Mouse (Mus musculus): Measurements from ENCODE around the gene Dph2. TPM values are rescaled to one million over a fixed set of nuclear protein-coding genes. Genes with fewer than 3 reads are reported as not detected.

Gene Dph2
- total RNA-seq, 2 experiments from 2014 or later, result 9.6 to 10.5 TPM

- no peak for DNase-seq (ENCODE audit: low spot score in 2 of 2)
- intact Hi-C loops (cut with DNase I), result loop anchor here (2.0 kb wide), 1 partner anchor 21 kb away; the partner anchor contains the start of gene Dph2
Observed at GRCm38 (mm10) chr4:117914031-117914430, 22.2 kb upstream of the Dph2 start.

- DNase-seq (ENCODE audit: low spot score in 2 of 2), result no peak
- intact Hi-C loops (cut with DNase I), result no loop called here
Observed at GRCm38 (mm10) chr4:117913421-117913820, 21.6 kb upstream of the Dph2 start.

- intact Hi-C loops (cut with DNase I), result no loop called here
- no peak for DNase-seq (ENCODE audit: low spot score in 2 of 2)
Observed at GRCm38 (mm10) chr4:117912685-117913273, 20.9 kb upstream of the Dph2 start.

- DNase-seq (ENCODE audit: low spot score in 2 of 2), result no peak
- intact Hi-C loops (cut with DNase I), result no loop called here
Observed at GRCm38 (mm10) chr4:117912131-117912561, 20.3 kb upstream of the Dph2 start.

GRCm38 (mm10) chr4:117908834-117909453 lies 17.1 kb upstream of the Dph2 start:
- intact Hi-C loops (cut with DNase I), result no loop called here
- DNase-seq (ENCODE audit: low spot score in 2 of 2), result peak in 1 of 2 experiments; percentile 68

- intact Hi-C loops (cut with DNase I), result no loop called here
Observed at GRCm38 (mm10) chr4:117906196-117906595, 14.4 kb upstream of the Dph2 start.

GRCm38 (mm10) chr4:117904761-117905160 lies 12.9 kb upstream of the Dph2 start:
- intact Hi-C loops (cut with DNase I), result no loop called here
- DNase-seq (ENCODE audit: low spot score in 2 of 2), result no peak

More at GRCm38 (mm10) chr4:117906196-117906595, 14.4 kb upstream of the Dph2 start:
- DNase-seq (ENCODE audit: low spot score in 2 of 2), result no peak

- intact Hi-C loops (cut with DNase I), result no loop called here
- DNase-seq (ENCODE audit: low spot score in 2 of 2), result peak in 1 of 2 experiments; percentile 83
Observed at GRCm38 (mm10) chr4:117904094-117904493, 12.3 kb upstream of the Dph2 start.

- intact Hi-C loops (cut with DNase I), result no loop called here
- DNase-seq (ENCODE audit: low spot score in 2 of 2), result no peak
Observed at GRCm38 (mm10) chr4:117898111-117898510, 6.3 kb upstream of the Dph2 start.

GRCm38 (mm10) chr4:117896031-117896430 lies 4.2 kb upstream of the Dph2 start:
- DNase-seq (ENCODE audit: low spot score in 2 of 2), result no peak
- intact Hi-C loops (cut with DNase I), result no loop called here

- DNase-seq (ENCODE audit: low spot score in 2 of 2), result no peak
- intact Hi-C loops (cut with DNase I), result no loop called here
Observed at GRCm38 (mm10) chr4:117895339-117895738, 3.5 kb upstream of the Dph2 start.

- intact Hi-C loops (cut with DNase I), result no loop called here
- DNase-seq (ENCODE audit: low spot score in 2 of 2), result no peak
Observed at GRCm38 (mm10) chr4:117894601-117895000, 2.8 kb upstream of the Dph2 start.

- no peak for DNase-seq (ENCODE audit: low spot score in 2 of 2)
- intact Hi-C loops (cut with DNase I), result loop anchor here (2.0 kb wide), 1 partner anchor 21 kb away; the partner anchor contains the start of gene Ipo13
Observed at GRCm38 (mm10) chr4:117893376-117893775, 1.5 kb upstream of the Dph2 start.

GRCm38 (mm10) chr4:117890750-117891149 lies 1.1 kb downstream of the Dph2 start:
- intact Hi-C loops (cut with DNase I), result no loop called here
- DNase-seq (ENCODE audit: low spot score in 2 of 2), result no peak

GRCm38 (mm10) chr4:117890031-117890430 lies 1.8 kb downstream of the Dph2 start:
- DNase-seq (ENCODE audit: low spot score in 2 of 2), result no peak
- intact Hi-C loops (cut with DNase I), result no loop called here

GRCm38 (mm10) chr4:117889471-117889870 lies 2.4 kb downstream of the Dph2 start:
- no peak for DNase-seq (ENCODE audit: low spot score in 2 of 2)
- intact Hi-C loops (cut with DNase I), result no loop called here

- intact Hi-C loops (cut with DNase I), result no loop called here
- no peak for DNase-seq (ENCODE audit: low spot score in 2 of 2)
Observed at GRCm38 (mm10) chr4:117887920-117888319, 3.9 kb downstream of the Dph2 start.

- DNase-seq (ENCODE audit: low spot score in 2 of 2), result peak; percentile 95 to 97
- intact Hi-C loops (cut with DNase I), result no loop called here
Observed at GRCm38 (mm10) chr4:117887133-117887532, 4.7 kb downstream of the Dph2 start, which contains the start of gene Atp6v0b. Gene Atp6v0b (minus strand): TSS chr4:117887333.

GRCm38 (mm10) chr4:117886644-117887043 lies 5.2 kb downstream of the Dph2 start:
- DNase-seq (ENCODE audit: low spot score in 2 of 2), result no peak
- intact Hi-C loops (cut with DNase I), result no loop called here

GRCm38 (mm10) chr4:117885994-117886393 lies 5.8 kb downstream of the Dph2 start:
- intact Hi-C loops (cut with DNase I), result no loop called here
- peak in 1 of 2 experiments; percentile 51 for DNase-seq (ENCODE audit: low spot score in 2 of 2)

GRCm38 (mm10) chr4:117885093-117885492 lies 6.7 kb downstream of the Dph2 start:
- intact Hi-C loops (cut with DNase I), result no loop called here
- no peak for DNase-seq (ENCODE audit: low spot score in 2 of 2)
